Comparison of ENCODE assay signal across 8 mouse cellular contexts in the genomic region with DNA sequence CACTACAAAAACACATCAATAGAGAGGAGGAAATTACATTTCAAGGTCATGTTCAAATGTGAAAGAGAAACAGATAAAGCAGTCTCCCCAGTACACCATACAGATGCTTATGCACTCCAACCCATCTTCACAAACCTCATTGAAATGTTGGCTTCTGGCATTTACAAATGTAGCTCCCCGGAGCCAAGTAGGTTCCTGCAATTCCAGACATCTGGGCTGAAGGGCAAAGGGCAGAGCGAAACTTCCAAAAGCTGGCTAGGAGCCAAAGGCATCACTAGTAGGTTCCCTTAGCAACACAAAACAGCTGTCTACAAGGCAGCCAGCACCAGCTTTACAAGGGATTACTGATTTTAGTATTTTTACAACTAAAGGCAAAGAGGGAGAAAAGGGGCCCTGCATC.
DNase-seq lines count a peak whose midpoint lies in the region; ATAC-seq lines count a peak whose summit lies in the region.

No protein-coding gene starts in this region.

- no peak for ATAC-seq in heart, embryonic 15.5 days (replicated peaks; ENCODE audit: insufficient number of reproducible peaks, insufficient read depth, low FRiP score, low read depth)
- peak; percentile 83 for ATAC-seq in limb, embryonic 12.5 days (ENCODE audit: insufficient number of reproducible peaks, insufficient read depth, low FRiP score, low TSS enrichment, low read depth)
- no peak for ATAC-seq in frontal cortex, adult (ENCODE audit: low TSS enrichment)

- H3K4me1 ChIP-seq in heart, embryonic 15.5 days (replicated peaks) = peaks cover 54% of the 10 kb centered on the region
- H3K4me1 ChIP-seq in limb, embryonic 12.5 days (replicated peaks) = peaks cover 58% of the 10 kb centered on the region

- H3K27ac ChIP-seq in heart, embryonic 15.5 days = peak overlapping the region; percentile 71
- peak overlapping the region; percentile 80 for H3K27ac ChIP-seq in limb, embryonic 12.5 days

- no peaks in the 10 kb centered on the region for H3K27me3 ChIP-seq in heart, embryonic 15.5 days
- no peaks in the 10 kb centered on the region for H3K27me3 ChIP-seq in limb, embryonic 12.5 days

- WGBS in heart, embryonic 15.5 days = 11% methylated on average over 2 of the region's 2 CpGs
- 3% methylated on average over 2 of the region's 2 CpGs for WGBS in limb, embryonic 12.5 days

- H3K9ac ChIP-seq in heart, embryonic 15.5 days = no peak overlapping the region
- no peak overlapping the region for H3K9ac ChIP-seq in limb, embryonic 12.5 days (replicated peaks)

- no peaks in the 10 kb centered on the region for H3K9me3 ChIP-seq in heart, embryonic 15.5 days (replicated peaks)
- no peaks in the 10 kb centered on the region for H3K9me3 ChIP-seq in limb, embryonic 12.5 days

- peak overlapping the region; percentile 44 for H3K4me2 ChIP-seq in heart, embryonic 15.5 days
- peak overlapping the region; percentile 31 for H3K4me2 ChIP-seq in limb, embryonic 12.5 days

- DNase-seq in adipocyte (ENCODE audit: low spot score) = peak; percentile 95
- DNase-seq in embryo, embryonic 10 days (ENCODE audit: low spot score) = peak; percentile 83
- DNase-seq in ovary, postnatal 14 days (ENCODE audit: low spot score) = peak; percentile 53
- no peak for DNase-seq in right cerebral cortex, postnatal 36 days (ENCODE audit: low spot score in 2 of 2)
- no peak for DNase-seq in Muller cell, postnatal 12 days (ENCODE audit: inconsistent ontology term)

- peak overlapping the region; percentile 21 for H3K4me3 ChIP-seq in heart, embryonic 15.5 days
- no peak overlapping the region for H3K4me3 ChIP-seq in limb, embryonic 12.5 days (replicated peaks)

- H3K36me3 ChIP-seq in heart, embryonic 15.5 days = 0 out of 2 replicates have a peak, but pooled peaks cover 3% of the 10 kb centered on the region
- H3K36me3 ChIP-seq in limb, embryonic 12.5 days = no peaks in the 10 kb centered on the region; the same call in 1 of the 2 replicates

Comparison
In these comparisons a context has a peak if more than half of its experiments do, and no peak if none do; other contexts are left out.
1. DNase-seq: peak in adipocyte (single experiment), embryo, embryonic 10 days (single experiment) and ovary, postnatal 14 days (single experiment); none in right cerebral cortex, postnatal 36 days (0 of 2) and Muller cell, postnatal 12 days (single experiment).